Mouse (Mus musculus) kidney, adult 2 months (tissue): Measurements from ENCODE around the gene Jak3.

Source experiments
- CTCF ChIP-seq: fragments of 200-500 bp; conservative IDR thresholded peaks from 2 replicates; pipeline ENCODE4 v1.5.1; 2011; ENCODE audit warnings: low read depth, mild to moderate bottlenecking, control low read depth, low read length, moderate library complexity, mixed read lengths; ENCODE audit not compliant: insufficient read depth, insufficient read length
- POLR2A ChIP-seq: fragments of 200-500 bp; IDR thresholded peaks from one replicate; pipeline ENCODE4 v1.6.1; 2011; ENCODE audit warnings: low read depth, low read length, control low read depth

DNA sequence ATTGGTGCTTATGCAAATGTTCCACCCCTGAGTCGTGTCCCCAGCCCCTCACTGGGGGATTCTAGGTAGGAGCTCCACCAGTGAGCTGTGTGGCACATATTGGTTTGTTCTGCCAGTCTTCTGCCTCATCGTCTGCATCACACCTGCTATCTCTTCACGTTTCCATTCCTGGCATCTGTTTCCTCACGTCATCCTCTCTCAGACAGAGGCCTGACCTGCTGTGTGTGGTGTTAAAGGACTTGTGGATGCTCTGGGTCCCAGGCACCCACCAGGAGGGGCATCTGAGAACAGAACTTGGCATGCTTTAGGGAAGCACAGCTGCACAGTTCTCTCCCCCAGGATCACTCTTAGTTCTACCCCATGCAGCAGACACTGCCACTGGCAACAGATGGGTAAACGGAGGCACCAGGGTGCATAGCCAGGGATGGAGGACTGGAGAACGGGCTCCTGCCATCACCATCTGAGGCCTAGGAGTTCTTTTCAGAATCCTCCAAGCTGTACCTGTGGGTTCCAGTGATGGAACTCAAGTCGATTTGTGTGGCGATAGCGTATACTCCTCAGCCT, 558 bp upstream of the Jak3 start:
- TF ChIP-seq CTCF (no peak), POLR2A (no peak)
